Mouse (Mus musculus) layer of hippocampus, postnatal 10 days (tissue): ENCODE measurements at regions not wholly inside any gene's neighbourhood (a gene's known extent, or its start where the extent isn't known, plus 50 kb on each side); places are given as distances from the start of the nearest gene placed in this dataset.

Source experiments
- DNase-seq, 2 experiments: peaks; one replicate each; pipeline ENCODE4 v3.0.0; 2021; ENCODE audit warnings: low spot score in 2 of 2

DNA sequence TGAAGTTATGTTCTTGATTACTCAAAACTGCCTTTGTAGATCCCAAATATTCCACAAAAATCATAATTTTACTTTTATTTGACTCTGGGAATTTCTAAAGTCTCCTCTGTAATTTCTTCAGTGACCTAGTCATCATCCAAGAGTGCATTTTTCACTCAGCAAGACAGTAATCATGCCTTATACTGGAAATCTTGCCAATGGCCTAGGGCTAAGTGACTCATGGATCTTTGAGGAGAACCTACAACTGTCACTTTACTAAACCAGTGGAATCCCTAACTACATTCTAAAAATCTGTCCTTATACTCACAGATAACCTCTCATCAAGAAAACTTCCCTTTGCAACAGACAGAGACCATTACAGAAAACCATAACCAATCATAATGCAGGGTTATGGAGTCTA is 98.0 kb upstream of the Tbc1d5 start:
- no peak for DNase-seq

- no peak for DNase-seq
These were observed 92.9 kb upstream of the Tbc1d5 start for GRCm38 (mm10) chr17:51272025-51272424.

DNA sequence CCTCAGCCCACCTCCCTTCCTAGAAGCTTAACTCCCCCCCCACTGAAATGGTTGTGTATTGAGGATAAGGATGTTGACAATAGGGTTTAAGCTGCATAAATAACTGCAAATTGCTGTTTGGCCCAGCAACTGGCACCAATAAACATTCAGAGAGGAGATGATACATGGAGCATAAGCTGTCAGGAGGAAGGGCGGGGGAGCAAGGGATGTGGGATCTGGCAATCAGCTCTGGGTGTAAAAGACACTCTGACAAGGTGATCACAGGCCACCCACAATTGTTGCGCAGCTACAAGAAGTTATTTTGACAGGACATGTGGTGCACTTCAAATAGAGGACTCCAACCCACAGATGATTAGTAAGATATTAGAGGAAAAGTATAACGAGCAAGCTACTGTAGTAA is 83.8 kb upstream of the Tbc1d5 start:
- no peak for DNase-seq

DNA sequence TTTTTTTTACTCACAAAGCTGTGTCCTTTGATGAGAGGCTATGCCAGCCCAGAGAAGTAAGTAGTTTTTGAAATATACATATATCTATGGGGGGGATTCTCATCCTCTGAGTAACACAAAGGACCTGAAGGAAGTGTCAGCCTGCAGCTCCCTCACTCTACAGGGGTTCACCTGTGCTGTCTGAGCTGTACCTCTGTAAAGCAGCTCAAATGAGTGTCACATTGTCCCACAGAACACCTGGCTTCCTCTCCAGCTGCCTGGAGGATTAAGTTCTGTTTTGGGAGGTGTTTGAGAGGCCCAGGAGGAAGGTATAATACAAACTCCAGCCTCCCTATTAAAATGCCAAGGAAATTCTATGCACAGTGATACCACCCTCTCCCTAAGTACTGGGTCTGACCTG is 83.3 kb upstream of the Tbc1d5 start:
- DNase-seq = no peak

GRCm38 (mm10) chr17:51258316-51258715 is 79.2 kb upstream of the Tbc1d5 start:
- DNase-seq = no peak

DNA sequence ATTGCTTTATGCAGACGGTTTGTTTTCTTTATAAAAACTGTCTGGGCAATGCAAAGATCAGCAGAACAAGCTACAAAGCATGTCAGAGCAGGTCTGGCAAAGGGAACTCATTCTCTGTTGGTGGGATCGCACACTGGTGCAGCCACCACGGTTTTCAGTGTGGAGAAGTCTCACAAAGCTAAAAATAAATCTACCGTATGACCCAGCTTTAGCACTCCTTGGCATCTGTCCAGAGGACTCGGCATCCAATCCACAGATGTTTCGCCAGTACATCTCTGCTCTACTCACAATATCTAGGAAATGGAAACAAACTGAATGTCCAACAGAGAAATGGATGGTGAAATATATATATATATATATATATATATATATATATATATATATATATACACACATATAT is 69.4 kb upstream of the Tbc1d5 start:
- DNase-seq = no peak

- DNase-seq = peak; percentile 19 to 37
These were observed 66.9 kb upstream of the Tbc1d5 start for GRCm38 (mm10) chr17:51246038-51246437.

GRCm38 (mm10) chr17:51240360-51240993 is 61.3 kb upstream of the Tbc1d5 start:
- no peak for DNase-seq

GRCm38 (mm10) chr17:51239465-51239864 is 60.3 kb upstream of the Tbc1d5 start:
- no peak for DNase-seq
